Mouse (Mus musculus) myocyte (in vitro differentiated cells): ENCODE measurements around the gene B230118H07Rik.

Source experiments
- CEBPB ChIP-seq: IDR thresholded peaks from 2 replicates; pipeline ENCODE4 v1.6.1; 2011; ENCODE audit warnings: mild to moderate bottlenecking, moderate library complexity; ENCODE audit not compliant: poor library complexity, insufficient read depth, severe bottlenecking
- E2F4 ChIP-seq: IDR thresholded peaks from one replicate; pipeline ENCODE4 v1.6.1; 2011; ENCODE audit warnings: mild to moderate bottlenecking, control low read depth, moderate library complexity; ENCODE audit not compliant: insufficient read depth
- MYOD1 ChIP-seq, 3 experiments: IDR thresholded peaks; one replicate each; pipeline ENCODE4 v1.6.1; 2011; ENCODE audit warnings: control low read depth in 2 of 3, low read depth in 2 of 3, mild to moderate bottlenecking in 2 of 3, moderate library complexity in 1 of 3; ENCODE audit not compliant: insufficient read length in 2 of 3, control insufficient read depth in 1 of 3
- MYOG ChIP-seq, 3 experiments: IDR thresholded peaks; one replicate each; pipeline ENCODE4 v1.6.1; 2011; ENCODE audit warnings: control low read depth in 2 of 3, low read depth in 2 of 3, mild to moderate bottlenecking in 2 of 3; ENCODE audit not compliant: insufficient read length in 2 of 3, control insufficient read depth in 1 of 3, insufficient read depth in 1 of 3
- POLR2A ChIP-seq: IDR thresholded peaks from one replicate; pipeline ENCODE4 v1.6.1; 2011; ENCODE audit warnings: low read depth, mild to moderate bottlenecking, control low read depth, moderate library complexity; ENCODE audit not compliant: insufficient read length
- POLR2AphosphoS2 ChIP-seq: IDR thresholded peaks from one replicate; pipeline ENCODE4 v1.6.1; 2011; ENCODE audit warnings: low read depth, control low read depth; ENCODE audit not compliant: insufficient read length
- TCF12 ChIP-seq: IDR thresholded peaks from one replicate; pipeline ENCODE4 v1.6.1; 2011; ENCODE audit warnings: mild to moderate bottlenecking, control low read depth; ENCODE audit not compliant: poor library complexity, insufficient read depth, severe bottlenecking
- TCF3 ChIP-seq: IDR thresholded peaks from one replicate; pipeline ENCODE4 v1.6.1; 2011; ENCODE audit warnings: low read depth, control low read depth; ENCODE audit not compliant: insufficient read length
- USF1 ChIP-seq: IDR thresholded peaks from one replicate; pipeline ENCODE4 v1.6.1; 2011; ENCODE audit warnings: low read depth, mild to moderate bottlenecking, control low read depth, moderate library complexity

GRCm38 (mm10) chr2:101600703-101601102 is 48.6 kb downstream of the B230118H07Rik start:
- TF ChIP-seq POLR2A = no peak
- TF ChIP-seq E2F4 = no peak
- TF ChIP-seq CEBPB = no peak
- no peak for TF ChIP-seq TCF12
- TF ChIP-seq MYOG (IDR thresholded peaks at IDR 0.05; ENCODE audit: control insufficient read depth in 1 of 3, insufficient read depth in 1 of 3, insufficient read length in 2 of 3, low read depth in 2 of 3) = no peak
- no peak for TF ChIP-seq POLR2AphosphoS2
- TF ChIP-seq MYOD1 (IDR thresholded peaks at IDR 0.05; ENCODE audit: control insufficient read depth in 1 of 3, insufficient read length in 2 of 3, low read depth in 2 of 3) = no peak
- no peak for TF ChIP-seq TCF3
- no peak for TF ChIP-seq USF1
